Mouse (Mus musculus) limb, embryonic 12.5 days (tissue): ENCODE results near the gene Ube2e1. TPM values are rescaled to one million over a fixed set of nuclear protein-coding genes. Genes with fewer than 3 reads are reported as not detected.

Source experiments
- ATAC-seq: fragments of 200-750 bp; cut with Nextera tagmentation; 2 replicates; pipeline ENCODE4 v1.8.0; 2017; ENCODE audit warnings: low read depth, moderate TSS enrichment; ENCODE audit not compliant: insufficient number of reproducible peaks, insufficient read depth, low FRiP score, low TSS enrichment
- H3K27ac ChIP-seq: fragments of 300-500 bp; sonication (generic); 2 replicates; pipeline ENCODE4 v1.5.1; 2016; ENCODE audit warnings: mild to moderate bottlenecking, moderate library complexity
- H3K27me3 ChIP-seq: fragments of 300-500 bp; sonication (generic); 2 replicates; pipeline ENCODE4 v1.6.1; 2016; ENCODE audit warnings: mild to moderate bottlenecking, moderate library complexity
- H3K36me3 ChIP-seq: fragments of 300-500 bp; sonication (generic); 2 replicates; pipeline ENCODE4 v1.6.1; 2016; ENCODE audit warnings: mild to moderate bottlenecking, moderate library complexity
- H3K4me1 ChIP-seq: fragments of 300-500 bp; sonication (generic); replicated peaks from 2 replicates; pipeline ENCODE4 v1.6.1; 2016
- H3K4me2 ChIP-seq: fragments of 300-500 bp; sonication (generic); 2 replicates; pipeline ENCODE4 v1.6.1; 2016; ENCODE audit warnings: mild to moderate bottlenecking, moderate library complexity
- H3K4me3 ChIP-seq: fragments of 300-500 bp; sonication (generic); replicated peaks from 2 replicates; pipeline ENCODE4 v1.5.1; 2016; ENCODE audit warnings: mild to moderate bottlenecking
- H3K9ac ChIP-seq: fragments of 300-500 bp; sonication (generic); replicated peaks from 2 replicates; pipeline ENCODE4 v1.6.1; 2016; ENCODE audit warnings: mild to moderate bottlenecking, moderate library complexity
- H3K9me3 ChIP-seq: fragments of 300-500 bp; sonication (generic); 2 replicates; pipeline ENCODE4 v1.6.1; 2016; ENCODE audit warnings: mild to moderate bottlenecking, moderate library complexity
- WGBS: fragments of 180-500 bp; shearing (Covaris S2); methylation state at CpG from one replicate; pipeline ENCODE4 v1.1.7; 2016; 5-methylcytosine and 5-hydroxymethylcytosine counted together
- polyA plus RNA-seq: library from polyadenylated mRNA; unstranded; fragments of >200 nt; fragmentation: Nextera tagmentation; extraction: Ambion mirVana; gene quantifications from 2 replicates; pipeline ENCODE4 v1.2.1, GENCODE M21; 2016

Gene Ube2e1
- polyA plus RNA-seq, 1 experiment from 2014 or later: 185 TPM

- ATAC-seq: no peak
- H3K27ac ChIP-seq: no peak overlapping the region
- peaks cover 14% of the 10 kb centered on the region; the same call in 1 of the 2 replicates for H3K36me3 ChIP-seq
- no peak overlapping the region for H3K4me3 ChIP-seq
- H3K9me3 ChIP-seq: no peaks in the 10 kb centered on the region
- H3K27me3 ChIP-seq: no peaks in the 10 kb centered on the region
- WGBS: 80% methylated on average over 11 of the region's 11 CpGs
- no peak overlapping the region for H3K4me2 ChIP-seq
- peaks cover 7% of the 10 kb centered on the region; the same call in 1 of the 2 replicates for H3K4me1 ChIP-seq
- H3K9ac ChIP-seq: no peak overlapping the region
These were observed 13.9 kb downstream of the Ube2e1 start for GRCm38 (mm10) chr14:18317457-18318411.

GRCm38 (mm10) chr14:18304165-18304564 is 27.5 kb downstream of the Ube2e1 start:
- H3K27ac ChIP-seq: no peak overlapping the region
- H3K4me3 ChIP-seq: no peak overlapping the region
- ATAC-seq: no peak
- H3K4me2 ChIP-seq: no peak overlapping the region
- H3K9me3 ChIP-seq: no peaks in the 10 kb centered on the region
- no peaks in the 10 kb centered on the region for H3K27me3 ChIP-seq
- H3K36me3 ChIP-seq: peaks cover 15% of the 10 kb centered on the region
- WGBS: 97% methylated on average over 5 of the region's 5 CpGs
- H3K9ac ChIP-seq: no peak overlapping the region
- no peaks in the 10 kb centered on the region for H3K4me1 ChIP-seq

- no peak for ATAC-seq
These were observed 28.4 kb downstream of the Ube2e1 start for GRCm38 (mm10) chr14:18303262-18303661.

GRCm38 (mm10) chr14:18302750-18303149 is 28.9 kb downstream of the Ube2e1 start:
- Histone ChIP-seq H3K36me3 (peaks cover 21% of the 10 kb centered on the region), H3K4me2 (no peak overlapping the region), H3K9me3 (no peaks in the 10 kb centered on the region), H3K4me1 (no peaks in the 10 kb centered on the region), H3K4me3 (no peak overlapping the region), H3K9ac (no peak overlapping the region), H3K27ac (no peak overlapping the region), H3K27me3 (no peaks in the 10 kb centered on the region)
- ATAC-seq: no peak
- 65% methylated on average over 3 of the region's 3 CpGs for WGBS

More at GRCm38 (mm10) chr14:18303262-18303661, 28.4 kb downstream of the Ube2e1 start:
- Histone ChIP-seq H3K4me1 (no peaks in the 10 kb centered on the region), H3K27ac (no peak overlapping the region), H3K27me3 (no peaks in the 10 kb centered on the region), H3K36me3 (peaks cover 21% of the 10 kb centered on the region), H3K4me2 (no peak overlapping the region), H3K4me3 (no peak overlapping the region), H3K9ac (no peak overlapping the region), H3K9me3 (no peaks in the 10 kb centered on the region)
- WGBS: 80% methylated on average over 4 of the region's 4 CpGs

GRCm38 (mm10) chr14:18301591-18301990 is 30.1 kb downstream of the Ube2e1 start:
- WGBS: 87% methylated on average over 3 of the region's 3 CpGs
- no peaks in the 10 kb centered on the region for H3K27me3 ChIP-seq
- no peak for ATAC-seq

GRCm38 (mm10) chr14:18300676-18301075 is 31.0 kb downstream of the Ube2e1 start:
- no peaks in the 10 kb centered on the region for H3K9me3 ChIP-seq
- H3K4me3 ChIP-seq: no peak overlapping the region
- no peaks in the 10 kb centered on the region for H3K27me3 ChIP-seq
- no peaks in the 10 kb centered on the region for H3K4me1 ChIP-seq
- WGBS: 93% methylated on average over 2 of the region's 2 CpGs
- H3K36me3 ChIP-seq: peaks cover 17% of the 10 kb centered on the region
- ATAC-seq: no peak
- no peak overlapping the region for H3K4me2 ChIP-seq
- H3K27ac ChIP-seq: no peak overlapping the region
- no peak overlapping the region for H3K9ac ChIP-seq

More at GRCm38 (mm10) chr14:18301591-18301990, 30.1 kb downstream of the Ube2e1 start:
- Histone ChIP-seq H3K4me2 (no peak overlapping the region), H3K9me3 (no peaks in the 10 kb centered on the region), H3K4me1 (no peaks in the 10 kb centered on the region), H3K27ac (no peak overlapping the region), H3K4me3 (no peak overlapping the region), H3K36me3 (peaks cover 21% of the 10 kb centered on the region), H3K9ac (no peak overlapping the region)

- Histone ChIP-seq H3K27ac (no peak overlapping the region), H3K36me3 (peaks cover 6% of the 10 kb centered on the region; the same call in 1 of the 2 replicates), H3K4me1 (no peaks in the 10 kb centered on the region), H3K27me3 (no peaks in the 10 kb centered on the region), H3K4me2 (no peak overlapping the region), H3K4me3 (no peak overlapping the region), H3K9ac (no peak overlapping the region), H3K9me3 (no peaks in the 10 kb centered on the region)
- ATAC-seq: no peak
- 77% methylated on average over 2 of the region's 2 CpGs for WGBS
These were observed 32.8 kb downstream of the Ube2e1 start for GRCm38 (mm10) chr14:18298874-18299273.

- Histone ChIP-seq H3K9ac (no peak overlapping the region), H3K27me3 (no peaks in the 10 kb centered on the region)
These were observed 34.2 kb downstream of the Ube2e1 start for GRCm38 (mm10) chr14:18297441-18297840.

GRCm38 (mm10) chr14:18292578-18292977 is 39.1 kb downstream of the Ube2e1 start:
- Histone ChIP-seq H3K36me3 (peaks cover 5% of the 10 kb centered on the region; the same call in 1 of the 2 replicates), H3K27me3 (no peaks in the 10 kb centered on the region), H3K4me2 (no peak overlapping the region), H3K9ac (no peak overlapping the region), H3K27ac (no peak overlapping the region), H3K9me3 (no peaks in the 10 kb centered on the region), H3K4me3 (no peak overlapping the region), H3K4me1 (peaks cover 20% of the 10 kb centered on the region)
- ATAC-seq: no peak
- WGBS: 76% methylated on average over 3 of the region's 3 CpGs

More at GRCm38 (mm10) chr14:18297441-18297840, 34.2 kb downstream of the Ube2e1 start:
- no peak overlapping the region for H3K4me3 ChIP-seq
- H3K4me1 ChIP-seq: no peaks in the 10 kb centered on the region
- ATAC-seq: no peak
- H3K4me2 ChIP-seq: no peak overlapping the region
- 84% methylated on average over 2 of the region's 2 CpGs for WGBS
- peaks cover 11% of the 10 kb centered on the region for H3K36me3 ChIP-seq
- no peaks in the 10 kb centered on the region for H3K9me3 ChIP-seq
- H3K27ac ChIP-seq: no peak overlapping the region

- no peak overlapping the region for H3K4me3 ChIP-seq
- 89% methylated on average over 3 of the region's 3 CpGs for WGBS
These were observed 39.5 kb downstream of the Ube2e1 start for GRCm38 (mm10) chr14:18292111-18292510.

GRCm38 (mm10) chr14:18287391-18287790 is 44.3 kb downstream of the Ube2e1 start:
- no peak for ATAC-seq
- Histone ChIP-seq H3K4me1 (peaks cover 23% of the 10 kb centered on the region), H3K9ac (no peak overlapping the region), H3K36me3 (peaks cover 19% of the 10 kb centered on the region), H3K9me3 (no peaks in the 10 kb centered on the region), H3K4me2 (no peak overlapping the region), H3K27me3 (no peaks in the 10 kb centered on the region), H3K4me3 (no peak overlapping the region), H3K27ac (0 out of 2 replicates have a peak overlapping the region, but pooled peaks have one; percentile 31)
- 79% methylated on average over 2 of the region's 2 CpGs for WGBS

More at GRCm38 (mm10) chr14:18292111-18292510, 39.5 kb downstream of the Ube2e1 start:
- Histone ChIP-seq H3K4me2 (no peak overlapping the region), H3K9me3 (no peaks in the 10 kb centered on the region), H3K9ac (no peak overlapping the region), H3K36me3 (peaks cover 5% of the 10 kb centered on the region; the same call in 1 of the 2 replicates), H3K27ac (no peak overlapping the region), H3K4me1 (peaks cover 23% of the 10 kb centered on the region), H3K27me3 (no peaks in the 10 kb centered on the region)
- ATAC-seq: no peak
